In the genomic region with DNA sequence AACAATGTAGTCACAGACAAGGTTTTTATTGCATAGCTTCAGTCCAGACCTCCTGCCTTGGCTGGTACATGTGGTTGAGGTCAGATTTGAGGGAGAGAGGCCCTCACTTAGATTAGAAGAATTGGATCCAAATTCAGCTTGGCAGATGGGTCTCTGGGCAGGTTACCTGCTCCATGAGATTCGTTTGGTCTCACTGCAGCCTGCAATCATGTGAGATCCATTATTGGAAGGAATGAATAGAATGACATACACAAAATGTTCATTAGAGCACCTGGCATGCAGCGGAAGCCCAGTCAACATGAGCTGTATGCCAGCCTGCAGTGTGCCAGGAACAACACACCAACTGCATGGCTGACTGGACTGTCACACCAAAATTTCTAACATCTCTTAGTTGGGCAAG, we compare ENCODE assay signal across 22 mouse cellular contexts.
"Had no signal": no experiment of that assay in that cellular context is flagged by ENCODE, and none has a peak within 500 bp of the region (broad histone marks: within the 10 kb centered on the region; RNA-seq: fewer than 3 reads in every experiment).

No protein-coding gene starts in this region.

- DNase-seq: heart, postnatal 10 days; heart, postnatal 14 days; heart, postnatal 36 days; heart, postnatal 4 days; kidney, adult 11 months; kidney, adult 18-20 months; kidney, adult 2 months; kidney, adult 8-10 months; kidney, adult 9 months; kidney, postnatal 10 days; kidney, postnatal 14 days; kidney, postnatal 25 days; kidney, postnatal 36 days; kidney, postnatal 4 days; layer of hippocampus, adult 9-11 months; layer of hippocampus, postnatal 36 days had no signal

- ATAC-seq: hindbrain, embryonic 16.5 days; hindbrain, postnatal 0 days; inflammation-experienced regulatory T-cells, adult 6 months; intestine, embryonic 15.5 days; intestine, embryonic 16.5 days; intestine, postnatal 0 days had no signal
